Mouse (Mus musculus) cerebellum, adult 18-20 months (tissue): ENCODE measurements around the gene Gm28372.

ENCODE experiments used
- DNase-seq, 2 experiments: peaks; one replicate each; pipeline ENCODE4 v3.0.0; 2021

The Gm28372 gene

DNA sequence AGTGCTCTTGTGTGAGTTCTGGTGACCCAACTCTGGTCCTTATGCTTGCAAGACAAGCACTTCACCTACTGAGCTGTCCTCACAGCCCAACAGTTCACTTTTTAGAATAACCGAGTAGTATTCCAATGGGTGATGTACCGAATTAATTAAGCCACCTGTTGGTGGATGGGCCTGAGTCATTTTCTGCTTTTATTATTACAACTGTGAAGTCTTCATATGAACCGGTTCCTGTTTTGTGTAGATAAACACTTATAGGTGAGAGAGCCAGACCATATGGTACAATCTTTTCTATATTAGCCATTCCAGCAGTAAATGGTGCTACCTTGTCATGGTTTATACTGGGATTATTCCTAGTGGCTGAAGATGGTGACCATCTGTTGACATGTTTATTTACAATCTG, 7.7 kb downstream of the Gm28372 start:
- DNase-seq, result no peak

DNA sequence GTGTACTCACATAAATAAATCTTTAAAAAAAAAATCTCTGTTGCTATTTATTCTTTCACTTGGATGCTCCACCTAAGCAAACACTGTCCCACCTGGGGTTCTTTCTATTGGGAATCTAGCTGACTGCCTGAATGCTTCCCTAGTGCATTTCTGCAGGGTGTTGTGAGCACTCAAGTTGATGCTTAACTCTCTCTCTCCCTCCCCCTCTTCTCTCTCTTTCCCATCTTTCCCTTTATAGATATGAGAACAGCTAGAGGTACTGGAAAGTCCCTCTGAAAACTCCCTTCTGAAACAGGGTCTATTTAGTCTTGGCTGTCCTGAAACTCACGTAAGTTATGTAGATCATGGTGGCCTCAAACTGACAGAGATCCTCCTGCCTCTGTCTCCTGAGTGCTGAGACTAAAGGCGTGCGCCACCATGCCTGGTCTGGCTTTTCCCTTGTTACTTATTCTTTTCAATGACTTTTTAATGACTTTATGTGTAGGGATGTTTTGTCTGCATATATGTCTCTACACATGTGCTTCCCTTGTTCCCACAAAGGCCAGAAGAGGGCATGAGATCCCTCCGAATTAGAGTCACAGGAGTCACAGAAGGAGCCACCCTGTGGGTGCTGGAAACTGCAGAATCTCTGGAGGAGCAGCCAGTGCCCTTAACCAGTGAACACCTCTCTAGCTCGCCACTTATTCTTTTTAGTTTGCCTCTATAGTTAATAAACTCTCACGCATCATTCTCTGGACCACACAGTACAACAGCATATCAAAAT, 9.2 kb downstream of the Gm28372 start:
- DNase-seq, result no peak

DNA sequence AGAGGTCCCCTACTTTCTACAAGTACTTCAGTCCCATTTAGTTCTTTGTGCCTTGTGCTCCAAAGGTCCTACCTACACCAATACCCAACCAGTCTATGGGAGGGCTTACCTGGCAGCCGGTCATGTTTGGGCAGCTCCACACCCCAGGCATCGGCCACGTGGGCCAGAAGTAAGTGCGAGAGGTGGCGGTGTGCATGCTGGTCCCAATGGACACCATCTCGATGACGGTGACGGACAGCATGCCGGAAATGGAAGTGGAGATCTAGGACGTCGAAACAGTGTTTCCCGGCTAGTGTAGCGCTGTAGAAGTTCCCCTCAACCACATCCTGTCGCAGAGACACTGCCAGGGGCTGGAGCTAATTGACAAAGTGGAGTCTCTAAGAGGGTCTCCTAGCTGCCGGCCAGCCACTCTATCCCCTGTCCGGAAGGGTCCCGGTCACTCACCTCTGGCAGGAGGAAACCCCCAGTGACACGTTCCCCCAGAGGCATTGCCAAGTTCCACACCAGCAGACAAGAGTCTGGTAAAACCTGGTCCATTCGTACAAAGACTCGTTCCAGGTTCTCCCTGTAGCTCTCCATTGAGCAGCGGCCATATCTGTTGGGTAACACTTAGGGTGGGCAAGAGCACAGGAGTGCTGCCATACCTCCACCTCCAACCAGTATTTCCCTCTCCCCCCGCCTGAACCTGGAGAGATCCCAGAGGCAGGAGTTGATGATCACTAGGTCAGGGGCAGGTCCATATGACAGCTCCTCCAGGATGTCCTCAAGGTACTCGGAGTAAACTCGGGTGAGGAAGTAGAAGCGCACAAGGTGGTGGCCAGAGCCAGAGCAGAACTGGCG, 17.0 kb downstream of the Gm28372 start:
- no peak for DNase-seq

DNA sequence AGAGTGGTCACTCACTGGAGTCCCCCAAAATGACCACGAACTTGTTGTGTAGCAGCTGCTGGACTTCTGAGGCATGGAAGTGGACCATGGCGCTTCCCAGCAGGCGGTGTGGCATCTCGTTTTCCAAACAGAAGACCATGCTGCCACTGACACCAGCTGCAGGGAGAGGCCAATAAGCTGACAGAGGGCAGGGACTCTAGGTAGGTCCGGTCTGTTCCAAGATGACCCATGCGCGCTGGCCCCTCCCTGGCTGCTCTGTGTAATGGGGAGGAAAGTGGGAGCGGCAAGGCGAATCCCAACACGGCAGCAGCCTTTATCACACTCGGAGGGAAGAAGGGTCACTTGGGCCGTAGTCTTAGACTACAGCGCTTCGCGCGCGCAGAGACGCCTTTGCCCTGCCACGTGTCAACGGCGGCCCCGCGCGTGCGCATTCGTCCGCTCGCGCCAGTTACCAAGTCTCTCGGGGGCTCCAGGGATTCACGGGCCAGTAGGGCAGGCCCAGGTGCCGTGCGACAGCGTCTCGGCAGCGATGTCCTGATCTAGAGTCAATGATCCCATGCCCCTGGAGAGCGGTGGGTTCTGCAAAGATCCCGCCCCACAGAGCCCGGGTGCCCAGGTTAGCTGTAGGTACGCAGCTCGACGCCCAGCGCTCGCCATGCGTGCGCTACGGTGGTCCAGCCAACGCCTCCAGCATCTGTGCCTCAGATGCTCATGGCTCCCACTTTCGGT, 18.5 kb downstream of the Gm28372 start:
- peak; percentile 76 to 87 for DNase-seq

DNA sequence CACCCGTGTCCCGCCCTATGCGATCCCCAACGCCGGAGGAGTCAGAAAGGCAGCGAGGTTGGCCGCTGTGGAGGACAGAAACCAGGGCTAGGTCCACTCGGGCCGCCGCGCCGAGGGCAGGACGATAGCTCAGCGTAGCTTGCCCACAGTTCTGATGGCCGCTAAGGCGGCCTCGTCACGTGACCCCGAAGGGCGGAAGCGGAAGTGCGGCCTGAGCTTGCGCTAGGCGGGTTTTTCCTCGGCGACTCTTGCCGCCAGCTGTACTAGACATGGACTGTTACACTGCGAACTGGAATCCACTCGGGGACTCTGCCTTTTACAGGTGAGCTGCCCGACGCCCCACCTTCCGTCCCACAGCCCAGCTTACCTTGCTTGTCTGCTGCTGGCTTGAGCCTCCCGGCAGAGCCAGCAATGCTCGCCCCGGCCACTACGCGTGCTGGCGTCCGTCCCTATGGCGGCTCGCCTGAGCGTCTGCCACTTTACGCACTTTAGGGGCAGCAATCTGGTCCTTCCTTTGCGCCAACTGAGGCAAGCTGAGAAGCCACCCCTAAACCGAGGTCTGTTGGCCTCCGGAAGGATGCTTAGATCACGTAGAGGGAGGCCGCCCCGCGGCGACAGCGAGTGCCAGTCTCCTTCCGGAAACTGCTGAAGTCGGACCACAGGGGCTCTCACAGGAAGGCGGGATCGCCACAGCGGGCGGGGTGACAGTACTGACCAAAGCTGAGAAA, 19.3 kb downstream of the Gm28372 start, which contains the start of the genes Vps16 and Pced1a:
Gene Vps16, plus strand, starts transcription at position 214 of the 728 bp plus-strand sequence.
Gene Pced1a, minus strand, starts transcription at position 576 of the 728 bp plus-strand sequence.
- peak; percentile 94 to 95 for DNase-seq

DNA sequence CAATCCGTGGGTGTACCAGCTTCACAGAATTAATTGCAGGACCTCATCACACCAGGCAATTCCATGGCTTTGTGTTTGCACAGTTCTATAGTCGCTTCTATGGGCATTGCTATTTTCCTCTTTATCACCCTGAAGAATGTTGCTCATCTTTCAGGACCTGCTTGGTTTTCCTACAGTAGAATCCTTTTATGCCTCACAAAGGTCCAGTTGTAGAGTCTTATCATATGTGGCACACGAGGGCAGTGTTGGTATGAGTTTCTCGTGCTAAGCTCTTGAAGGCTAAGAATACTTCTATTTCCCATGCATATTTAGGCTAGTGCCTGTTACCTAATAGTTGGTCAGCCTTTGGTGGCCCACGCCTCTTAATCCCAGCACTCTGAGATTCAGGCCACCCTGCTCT, 20.1 kb downstream of the Gm28372 start:
- peak in 1 of 2 experiments; percentile 20 for DNase-seq

DNA sequence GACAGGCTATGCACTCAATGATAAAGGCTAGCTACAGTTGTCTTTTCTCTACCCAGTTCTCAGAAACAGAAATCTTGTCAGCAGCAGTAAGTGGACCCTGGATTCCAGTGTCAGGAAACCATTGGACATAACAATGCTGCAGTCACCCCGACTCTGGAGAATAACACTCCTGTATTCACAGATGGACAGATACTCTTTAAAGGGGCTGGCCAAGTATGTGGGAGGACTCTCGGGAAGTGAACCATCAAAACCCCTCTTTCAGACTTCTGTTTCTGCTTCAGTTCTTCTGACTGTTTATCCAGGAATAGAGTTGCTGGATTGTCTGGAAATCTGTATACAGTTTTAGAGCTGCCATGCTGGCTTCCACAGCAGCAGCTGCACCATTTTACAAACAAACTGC, 24.8 kb downstream of the Gm28372 start:
- DNase-seq, result no peak

DNA sequence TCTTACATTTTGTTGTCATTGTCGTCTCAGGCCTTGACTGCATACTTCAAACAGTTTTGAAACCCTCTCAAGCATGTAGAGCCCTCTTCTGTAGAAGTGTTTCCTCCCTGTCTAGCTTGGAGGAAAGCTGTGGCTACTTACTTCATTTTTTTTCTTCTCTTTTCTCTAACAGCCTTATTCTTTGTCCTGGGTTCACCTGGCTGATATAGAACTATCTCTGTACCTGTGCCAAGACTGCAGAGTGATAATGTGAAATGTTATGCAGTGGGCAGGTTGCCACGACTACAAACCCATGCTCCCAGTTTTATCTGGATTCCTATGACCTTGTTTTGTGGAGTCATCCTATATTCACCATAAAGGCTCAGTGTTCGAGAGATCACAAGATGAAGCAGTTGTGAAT, 25.4 kb downstream of the Gm28372 start:
- DNase-seq, result no peak

DNA sequence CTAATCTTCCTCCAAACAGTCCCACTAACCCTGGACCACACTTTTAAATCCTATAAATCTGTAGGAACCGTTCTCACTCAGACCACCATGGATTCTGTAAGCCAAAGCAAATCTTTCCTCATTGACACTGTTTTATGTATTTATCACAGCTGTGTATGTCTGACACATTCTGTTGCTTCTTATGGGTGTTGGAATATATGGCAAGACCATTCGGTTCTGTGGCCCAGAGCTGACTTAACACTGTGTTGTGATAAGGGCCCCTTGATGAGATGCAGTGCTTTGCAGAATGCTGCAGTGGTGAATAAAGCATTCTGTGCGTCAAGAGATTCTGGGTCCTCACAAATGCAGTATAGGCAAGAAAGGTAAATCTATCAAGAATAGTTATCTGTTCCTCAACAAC, 27.1 kb downstream of the Gm28372 start:
- DNase-seq, result no peak

DNA sequence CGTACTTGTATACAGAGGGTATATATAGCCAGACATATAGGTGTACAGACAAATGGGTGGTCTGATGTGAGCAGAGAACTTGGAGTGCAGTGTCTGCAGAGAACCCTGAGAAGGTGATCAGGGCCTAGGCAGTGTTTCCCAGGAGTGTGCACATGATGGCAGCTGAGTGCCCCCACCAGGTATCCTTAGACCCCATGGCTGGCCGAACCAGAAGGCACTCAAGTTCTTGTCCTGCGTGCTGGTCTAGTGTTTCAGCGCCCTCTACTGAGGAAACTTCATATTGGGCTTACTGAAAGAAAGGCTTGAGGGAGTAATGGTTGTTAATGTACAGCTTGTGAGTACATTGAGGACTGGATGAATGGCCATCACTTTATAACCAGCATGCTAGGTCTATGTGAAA, 28.1 kb downstream of the Gm28372 start:
- DNase-seq, result peak; percentile 59 to 68

DNA sequence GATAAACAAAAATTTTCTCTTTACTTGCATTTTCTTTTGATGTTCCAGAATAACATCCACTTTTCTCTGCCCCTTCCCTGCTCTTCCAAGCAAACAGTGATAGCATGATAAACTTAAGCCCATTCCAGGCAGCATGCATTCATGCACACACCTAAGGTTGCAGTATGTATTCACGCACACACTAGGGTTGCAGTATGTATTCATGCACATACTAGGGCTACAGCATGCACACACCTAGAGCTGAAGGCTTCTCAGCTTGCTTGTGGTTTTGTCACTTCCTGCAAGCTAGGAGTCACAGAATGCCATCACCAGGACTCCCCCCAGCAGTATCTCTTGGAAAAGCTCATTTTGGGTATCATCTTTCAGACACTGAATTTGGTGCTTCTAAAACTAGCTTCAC, 31.7 kb downstream of the Gm28372 start:
- no peak for DNase-seq

DNA sequence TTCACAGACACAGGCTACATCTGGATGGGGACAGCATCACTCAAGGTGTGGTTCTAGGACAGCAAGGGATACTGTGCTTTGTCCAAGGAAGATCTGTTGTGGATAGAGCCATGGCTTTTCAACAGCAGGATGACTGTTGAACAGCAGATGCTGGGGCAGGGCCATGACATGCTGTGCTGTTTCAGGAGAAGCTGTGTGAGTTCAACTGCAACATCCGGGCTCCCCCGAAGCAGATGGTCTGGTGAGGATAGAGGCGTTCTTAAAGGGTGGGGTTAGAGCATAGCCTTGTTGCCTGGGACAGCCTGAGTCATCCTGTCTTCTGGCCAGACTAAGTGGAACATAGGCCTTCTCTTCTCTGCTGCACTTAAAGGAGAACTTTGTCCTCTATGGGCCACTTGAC, 33.8 kb downstream of the Gm28372 start:
- no peak for DNase-seq

DNA sequence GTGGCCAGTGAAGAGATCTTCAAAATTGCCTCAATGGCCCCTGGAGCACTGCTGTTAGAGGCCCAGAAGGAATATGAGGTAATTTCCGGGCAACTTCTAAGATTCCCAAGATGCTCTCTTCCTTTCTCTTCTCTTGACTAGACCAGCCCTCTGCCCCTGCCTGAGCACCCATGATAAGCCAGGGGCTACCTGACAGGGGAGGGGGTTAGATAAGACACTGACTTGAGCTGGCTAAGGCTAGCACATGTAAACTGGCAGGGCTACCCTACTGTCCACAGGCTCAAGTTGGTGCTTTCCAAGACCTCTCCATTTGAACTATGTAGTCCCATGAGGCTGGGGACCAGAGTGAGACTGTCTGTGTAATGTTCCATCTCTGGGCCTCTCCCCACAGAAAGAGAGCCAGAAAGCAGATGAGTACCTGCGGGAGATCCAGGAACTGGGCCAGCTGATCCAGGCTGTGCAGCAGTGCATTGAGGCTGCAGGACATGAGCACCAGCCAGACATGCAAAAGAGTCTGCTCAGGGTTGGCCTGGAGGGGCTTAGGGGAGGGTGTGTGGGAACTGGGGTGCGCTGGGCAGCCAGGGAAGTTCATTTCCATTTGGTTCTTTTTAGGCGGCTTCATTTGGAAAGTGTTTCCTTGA, 34.9 kb downstream of the Gm28372 start:
- peak in 1 of 2 experiments; percentile 15 for DNase-seq

DNA sequence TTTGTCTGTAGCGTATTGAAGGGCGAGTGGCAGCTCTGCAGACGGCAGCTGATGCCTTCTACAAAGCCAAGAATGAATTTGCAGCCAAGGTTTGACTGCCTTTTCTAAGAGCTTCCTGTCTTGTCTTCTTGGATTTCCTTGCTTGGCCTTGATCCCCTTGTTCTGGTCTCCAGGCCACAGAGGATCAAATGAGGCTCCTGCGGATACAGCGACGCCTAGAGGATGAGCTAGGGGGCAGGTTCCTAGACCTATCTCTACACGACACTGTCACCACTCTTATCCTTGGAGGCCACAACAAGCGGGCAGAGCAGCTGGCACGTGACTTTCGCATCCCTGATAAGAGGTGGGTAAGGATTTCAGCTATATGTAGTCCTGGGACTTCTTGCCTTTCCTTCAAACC, 37.1 kb downstream of the Gm28372 start:
- no peak for DNase-seq

DNA sequence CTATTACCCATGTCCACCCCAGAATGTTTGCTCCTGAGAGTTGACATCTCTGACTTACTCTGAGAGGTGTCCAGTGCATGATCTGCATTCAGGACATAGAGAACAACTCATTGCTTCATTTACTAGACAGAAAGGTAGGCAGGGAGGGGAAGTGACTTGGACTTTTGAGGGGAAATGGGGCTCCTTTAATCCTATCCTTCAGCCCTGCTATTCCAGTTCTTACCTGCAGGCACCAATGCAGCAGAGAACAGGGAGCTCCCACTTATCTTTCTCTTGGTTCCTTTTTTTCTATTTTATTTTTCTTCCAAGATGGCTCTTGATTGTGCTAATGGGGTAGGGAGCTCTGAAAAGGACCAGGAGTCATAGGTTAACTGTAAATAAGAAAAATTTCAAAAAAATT, 43.4 kb downstream of the Gm28372 start:
- DNase-seq, result no peak

DNA sequence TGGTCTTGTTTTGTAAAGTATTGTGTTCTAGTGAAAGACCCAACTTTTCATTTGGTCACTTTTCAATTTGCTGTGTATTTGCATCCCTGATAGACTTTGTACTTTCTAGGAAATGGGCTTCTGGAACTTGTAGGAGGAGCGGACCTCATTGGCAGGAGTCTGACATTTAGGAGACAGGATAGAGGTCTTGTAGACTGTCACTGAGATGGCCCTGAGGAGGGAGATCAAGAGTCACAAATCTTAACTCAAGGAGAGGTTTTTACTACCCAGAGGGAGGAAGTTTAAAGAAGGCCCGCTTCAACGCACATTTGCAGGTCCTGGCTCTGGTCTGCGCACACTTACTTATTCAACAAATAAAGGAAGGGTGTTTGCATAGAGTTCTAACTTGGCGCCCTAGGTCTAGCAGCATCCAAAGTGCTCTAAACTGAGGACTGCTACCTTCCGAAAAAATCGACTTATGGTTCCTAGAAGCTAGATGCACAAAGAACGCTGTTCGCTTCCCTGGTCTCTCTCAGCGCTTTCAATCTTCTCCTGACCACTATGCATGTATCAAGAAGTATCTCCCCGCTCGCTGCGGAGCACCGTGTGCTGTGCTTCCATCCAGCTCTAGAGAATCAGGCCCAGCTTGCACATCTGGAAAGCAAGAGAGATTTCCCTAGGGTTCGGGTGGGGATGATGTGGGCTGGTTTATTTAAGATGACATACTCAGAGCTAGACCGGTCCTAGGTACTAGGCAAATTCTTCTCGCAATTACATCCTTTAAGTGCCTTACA, 44.2 kb downstream of the Gm28372 start:
- DNase-seq, result no peak

DNA sequence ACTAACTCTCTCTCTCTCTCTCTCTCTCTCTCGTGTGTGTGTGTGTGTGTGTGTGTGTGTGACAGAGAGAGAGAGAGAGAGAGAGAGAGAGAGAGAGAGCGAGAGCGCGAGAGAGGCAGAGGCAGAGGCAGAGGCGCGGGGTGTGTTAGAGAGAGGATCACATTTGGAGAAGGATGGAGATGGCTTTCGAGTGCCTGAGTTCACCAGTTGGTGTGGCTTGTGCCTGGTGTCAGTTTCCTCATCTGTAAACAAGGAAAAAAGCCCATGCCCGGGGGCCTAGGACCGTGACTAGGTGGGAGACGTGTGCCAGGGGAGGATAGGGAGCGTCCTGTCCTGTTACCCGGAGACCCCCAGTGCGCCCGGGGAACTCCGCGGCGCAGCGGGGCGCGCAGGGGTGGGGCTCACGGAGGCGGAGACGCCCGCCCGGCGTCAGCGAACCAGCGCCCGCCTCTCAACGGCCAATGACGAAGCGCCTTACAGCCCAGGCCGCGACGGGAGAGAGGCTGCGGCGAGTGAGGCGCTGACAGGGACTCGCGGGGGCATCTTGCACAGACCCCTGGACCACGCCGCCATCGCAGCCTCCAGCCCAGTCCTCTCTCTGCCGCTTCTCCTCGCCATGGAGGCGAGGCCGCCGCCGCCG, 44.9 kb downstream of the Gm28372 start, which contains the start of gene Ptpra:
Gene Ptpra, plus strand, starts transcription at position 485 of the 640 bp plus-strand sequence.
- peak; percentile 93 to 94 for DNase-seq

DNA sequence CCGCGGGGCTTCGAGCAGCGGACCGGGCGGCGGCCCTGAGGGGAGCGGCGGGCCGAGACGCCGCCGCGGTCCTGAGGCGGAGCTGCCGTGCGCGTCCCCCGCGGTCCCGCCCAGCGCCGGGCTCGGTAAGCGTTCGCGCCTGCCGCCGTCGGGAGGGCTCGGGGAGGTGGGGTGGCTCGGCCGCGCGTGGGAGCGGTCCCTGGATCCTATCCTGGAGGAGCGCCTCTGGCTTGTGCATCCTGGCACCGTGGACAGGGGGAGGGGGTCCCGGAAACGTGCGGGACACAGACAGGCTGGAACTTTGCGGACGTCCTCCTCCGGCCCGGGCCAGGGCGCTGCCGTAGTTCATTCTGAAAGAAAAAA, 45.4 kb downstream of the Gm28372 start:
- peak; percentile 77 to 83 for DNase-seq

DNA sequence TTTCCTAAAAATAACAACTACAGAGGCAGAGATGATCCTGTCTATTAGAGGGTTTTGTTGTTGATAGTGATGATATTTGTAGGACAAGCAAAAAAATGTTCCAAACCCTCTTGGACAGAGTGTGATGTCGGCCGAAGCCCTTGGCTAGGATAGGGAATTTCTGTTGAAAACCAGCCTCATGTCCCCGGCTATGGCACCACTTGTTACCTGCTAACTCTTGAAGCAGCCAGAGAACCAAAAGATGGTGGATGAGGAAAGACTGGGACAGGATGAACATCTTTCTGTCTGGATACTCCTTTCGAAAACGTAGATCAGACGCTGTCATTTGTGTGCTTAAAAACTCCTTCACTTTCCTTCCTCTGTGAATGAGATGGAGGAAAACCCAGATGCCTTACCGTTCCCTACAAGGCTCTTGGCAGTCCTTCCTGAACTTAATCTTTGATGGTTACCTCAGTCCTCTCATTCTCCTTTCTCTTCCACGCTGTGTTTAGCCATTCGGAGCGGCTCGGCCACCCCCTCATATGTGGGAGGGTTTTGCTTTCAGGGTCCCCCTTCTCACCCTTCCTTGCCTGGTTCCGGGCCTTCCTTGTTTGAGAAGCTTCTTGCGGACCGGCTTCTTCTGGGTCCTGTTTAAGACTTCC, 46.2 kb downstream of the Gm28372 start:
- no peak for DNase-seq

DNA sequence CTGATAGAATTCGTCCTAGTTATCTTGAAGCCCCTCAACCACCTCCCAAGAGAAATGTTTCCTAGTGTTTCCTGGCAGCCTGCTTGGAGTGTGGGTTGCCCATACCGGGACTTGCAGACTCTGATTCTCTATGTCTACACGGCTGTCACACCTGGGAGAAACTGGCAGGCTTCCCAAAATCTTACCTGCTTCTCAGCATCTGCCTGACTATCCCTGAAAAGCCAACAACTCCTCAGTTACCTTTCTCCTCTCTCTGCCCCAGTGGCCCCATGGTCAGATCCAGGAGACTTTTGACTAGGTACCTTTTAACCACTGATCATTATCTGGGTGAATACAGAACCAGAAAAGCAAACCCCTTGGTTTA, 46.7 kb downstream of the Gm28372 start:
- DNase-seq, result peak in 1 of 2 experiments; percentile 23
